Mouse (Mus musculus) liver, embryonic 14.5 days (tissue): ENCODE measurements around the gene Elavl2.

ENCODE experiments used
- CTCF ChIP-seq: IDR thresholded peaks from 2 replicates; pipeline ENCODE4 v1.5.1; 2016; ENCODE audit warnings: antibody characterized with exemption, low read depth, control low read depth
- EP300 ChIP-seq: IDR thresholded peaks from 2 replicates; pipeline ENCODE4 v1.6.1; 2016; ENCODE audit warnings: antibody characterized with exemption, low read depth

GRCm38 (mm10) chr4:91310801-91311200 is 89.8 kb downstream of the Elavl2 start:
- no peak for TF ChIP-seq CTCF
- TF ChIP-seq EP300: no peak
